ENCODE assay signal across 8 mouse cellular contexts in genomic region chr11:99230261-99231048, GRCm38 (mm10). TPM values are rescaled to one million over a fixed set of nuclear protein-coding genes. Genes with fewer than 3 reads are reported as not detected.
A peak's percentile ranks its signal among the peaks of the same experiment; 100 is the strongest.
DNase-seq lines count a peak whose midpoint lies in the region; ATAC-seq lines count a peak whose summit lies in the region.

Smarce1 (minus strand) TSS chr11:99231017.

- peaks cover 26% of the 10 kb centered on the region for H3K36me3 ChIP-seq in heart, embryonic 13.5 days
- peaks cover 24% of the 10 kb centered on the region for H3K36me3 ChIP-seq in liver, embryonic 12.5 days
- no peaks in the 10 kb centered on the region for H3K36me3 ChIP-seq in splenic B cell, adult 2 months (ENCODE audit: control insufficient read depth, insufficient read depth, low read length, poor library complexity, severe bottlenecking)

- no peaks in the 10 kb centered on the region for H3K9me3 ChIP-seq in heart, embryonic 13.5 days
- H3K9me3 ChIP-seq in liver, embryonic 12.5 days (replicated peaks): no peaks in the 10 kb centered on the region

- H3K27ac ChIP-seq in heart, embryonic 13.5 days (replicated peaks): peak within 1 kb of the TSS; percentile 98
- peak within 1 kb of the TSS; percentile 89 for H3K27ac ChIP-seq in liver, embryonic 12.5 days

- peak; percentile 73 for ATAC-seq in heart, embryonic 13.5 days (ENCODE audit: extremely low read depth, insufficient number of reproducible peaks, low FRiP score, low TSS enrichment)
- ATAC-seq in liver, embryonic 12.5 days: peak; percentile 84

- no peaks in the 10 kb centered on the region for H3K27me3 ChIP-seq in heart, embryonic 13.5 days (replicated peaks)
- no peaks in the 10 kb centered on the region for H3K27me3 ChIP-seq in liver, embryonic 12.5 days (replicated peaks)
- H3K27me3 ChIP-seq in splenic B cell, adult 2 months (ENCODE audit: control insufficient read depth, insufficient read depth, low read length, poor library complexity, severe bottlenecking): no peaks in the 10 kb centered on the region

- WGBS in heart, embryonic 13.5 days: under 1% methylated on average over 87 of the region's 87 CpGs
- 2% methylated on average over 86 of the region's 87 CpGs for WGBS in liver, embryonic 12.5 days (ENCODE audit: insufficient replicate concordance)

- H3K9ac ChIP-seq in heart, embryonic 13.5 days: peak within 1 kb of the TSS; percentile 100
- peak within 1 kb of the TSS; percentile 98 for H3K9ac ChIP-seq in liver, embryonic 12.5 days

- peak; percentile 63 to 69 for DNase-seq in CD8-positive naive resting alpha-beta T cell, adult 2 months (ENCODE audit: low read depth in 2 of 2, low spot score in 2 of 2)
- peak; percentile 69 for DNase-seq in c-Kit-negative CD71-positive TER-119-positive erythroid progenitor cells, embryonic 14.5 days (ENCODE audit: low read depth, low spot score)
- DNase-seq in fibroblast of lung, adult 2 months (ENCODE audit: low read depth): peak; percentile 28
- peak; percentile 89 for DNase-seq in kidney, postnatal 10 days
- DNase-seq in naive thymus-derived CD4-positive, alpha-beta T cell, adult 2 months (ENCODE audit: low read depth): peak; percentile 92
- DNase-seq in splenic B cell, adult 2 months (ENCODE audit: low read depth, low spot score): peak; percentile 84

- H3K4me2 ChIP-seq in heart, embryonic 13.5 days: peak within 1 kb of the TSS; percentile 76
- peak within 1 kb of the TSS; percentile 76 for H3K4me2 ChIP-seq in liver, embryonic 12.5 days

- H3K4me3 ChIP-seq in heart, embryonic 13.5 days: peak within 1 kb of the TSS; percentile 98
- H3K4me3 ChIP-seq in liver, embryonic 12.5 days: peak within 1 kb of the TSS; percentile 92

- peaks cover 32% of the 10 kb centered on the region for H3K4me1 ChIP-seq in heart, embryonic 13.5 days
- peaks cover 41% of the 10 kb centered on the region for H3K4me1 ChIP-seq in liver, embryonic 12.5 days

RNA-seq across cellular contexts. Expression of gene Smarce1, which starts in this region (rescaled TPM):
- polyA plus RNA-seq in heart, embryonic 13.5 days (2015; fragmentation: Nextera tagmentation; extraction: Ambion mirVana): 150 and 165 TPM in 2 replicates
- 114 and 115 TPM in 2 replicates for polyA plus RNA-seq in liver, embryonic 12.5 days (2016; fragmentation: Nextera tagmentation; extraction: Ambion mirVana)

Comparison
In these comparisons a context has a peak if more than half of its experiments do, and no peak if none do; other contexts are left out.
1. Peak in every context shown above with its lines: DNase-seq, ATAC-seq, H3K4me3 ChIP-seq and H3K27ac ChIP-seq.
2. DNase-seq: peak in every context shown above with its lines; median percentile 92 in naive thymus-derived CD4-positive, alpha-beta T cell, adult 2 months; 89 in kidney, postnatal 10 days; 84 in splenic B cell, adult 2 months; 69 in c-Kit-negative CD71-positive TER-119-positive erythroid progenitor cells, embryonic 14.5 days; 66 in CD8-positive naive resting alpha-beta T cell, adult 2 months; 28 in fibroblast of lung, adult 2 months.